Mouse (Mus musculus) CD4-positive, CD25-positive, alpha-beta regulatory T cell, adult 4 months (primary cell): ENCODE results near the gene Oas1h. TPM values are rescaled to one million over a fixed set of nuclear protein-coding genes. Genes with fewer than 3 reads are reported as not detected.
"Not testable (repeated sequence)": the region's sequence is repeated elsewhere in the genome, so short reads cannot be mapped to it uniquely, and the experiment has no call there.

Source experiments
- ATAC-seq: one replicate; pipeline ENCODE4 v1.8.0; 2017
- polyA plus RNA-seq, 2 experiments: library from polyadenylated mRNA; unstranded; fragments of 100-300 nt; shearing (Covaris generic); gene quantifications; one replicate each; pipeline ENCODE4 v1.2.1; 2017

Gene Oas1h
- polyA plus RNA-seq, 2 experiments from 2014 or later, result not detected

GRCm38 (mm10) chr5:120887413-120887812, 26.2 kb downstream of the Oas1h start, which contains the start of gene Oas1g:
Gene Oas1g (minus strand): TSS chr5:120887613.
- not testable (repeated sequence) for ATAC-seq

GRCm38 (mm10) chr5:120887831-120888230, 26.6 kb downstream of the Oas1h start:
- ATAC-seq, result no peak

- ATAC-seq, result not testable (repeated sequence)
Measured at GRCm38 (mm10) chr5:120888294-120888815, 27.1 kb downstream of the Oas1h start.

GRCm38 (mm10) chr5:120890026-120890425, 28.8 kb downstream of the Oas1h start:
- no peak for ATAC-seq

- no peak for ATAC-seq
Measured at GRCm38 (mm10) chr5:120890991-120891390, 29.8 kb downstream of the Oas1h start.

GRCm38 (mm10) chr5:120891566-120892242, 30.5 kb downstream of the Oas1h start:
- not testable (repeated sequence) for ATAC-seq

GRCm38 (mm10) chr5:120892243-120892660, 31.0 kb downstream of the Oas1h start:
- ATAC-seq, result no peak

GRCm38 (mm10) chr5:120893866-120894265, 32.6 kb downstream of the Oas1h start:
- not testable (repeated sequence) for ATAC-seq

- not testable (repeated sequence) for ATAC-seq
Measured at GRCm38 (mm10) chr5:120894692-120895091, 33.5 kb downstream of the Oas1h start.

GRCm38 (mm10) chr5:120895231-120895900, 34.1 kb downstream of the Oas1h start:
- ATAC-seq, result no peak

- ATAC-seq, result no peak
Measured at GRCm38 (mm10) chr5:120898307-120898706, 37.1 kb downstream of the Oas1h start.

- ATAC-seq, result no peak
Measured at GRCm38 (mm10) chr5:120898726-120899125, 37.5 kb downstream of the Oas1h start.

GRCm38 (mm10) chr5:120900666-120901065, 39.4 kb downstream of the Oas1h start:
- ATAC-seq, result no peak

- no peak for ATAC-seq
Measured at GRCm38 (mm10) chr5:120902056-120902455, 40.8 kb downstream of the Oas1h start.

GRCm38 (mm10) chr5:120906791-120907733, 45.8 kb downstream of the Oas1h start, which contains the start of gene Oas1a:
Gene Oas1a (minus strand): TSS chr5:120907521.
- ATAC-seq, result peak; percentile 45

- ATAC-seq, result no peak
Measured at GRCm38 (mm10) chr5:120908196-120908920, 47.1 kb downstream of the Oas1h start.

- ATAC-seq, result not testable (repeated sequence)
Measured at GRCm38 (mm10) chr5:120914204-120914603, 53.0 kb downstream of the Oas1h start, which contains the start of gene Oas1d. Gene Oas1d (plus strand): TSS chr5:120914536.

GRCm38 (mm10) chr5:120919156-120919935, 58.1 kb downstream of the Oas1h start:
- ATAC-seq, result not testable (repeated sequence)

GRCm38 (mm10) chr5:120920296-120920695, 59.1 kb downstream of the Oas1h start:
- ATAC-seq, result no peak
